Mouse (Mus musculus) embryonic facial prominence, embryonic 14.5 days (tissue): Measurements from ENCODE around the gene Tnfrsf11a. TPM values are rescaled to one million over a fixed set of nuclear protein-coding genes. Genes with fewer than 3 reads are reported as not detected.
"Not testable (repeated sequence)": the region's sequence is repeated elsewhere in the genome, so short reads cannot be mapped to it uniquely, and the experiment has no call there.

Experiments used
- ATAC-seq: fragments of 200-750 bp; cut with Nextera tagmentation; 2 replicates; pipeline ENCODE4 v1.8.0; 2017; ENCODE audit warnings: low read depth, moderate number of reproducible peaks, moderate TSS enrichment
- DNase-seq: peaks from one replicate; pipeline ENCODE4 v3.0.0-alpha.2; 2015; ENCODE audit warnings: low spot score
- H3K27ac ChIP-seq: fragments of 300-500 bp; sonication (generic); replicated peaks from 2 replicates; pipeline ENCODE4 v1.5.1; 2014; ENCODE audit warnings: low read depth, mild to moderate bottlenecking, low read length, moderate library complexity
- H3K27me3 ChIP-seq: fragments of 300-500 bp; sonication (generic); replicated peaks from 2 replicates; pipeline ENCODE4 v1.6.1; 2014; ENCODE audit warnings: low read length; ENCODE audit not compliant: control insufficient read depth, insufficient read depth
- H3K36me3 ChIP-seq: fragments of 300-500 bp; sonication (generic); 2 replicates; pipeline ENCODE4 v1.6.1; 2014; ENCODE audit warnings: low read length, mixed read lengths; ENCODE audit not compliant: control insufficient read depth, insufficient read depth
- H3K4me1 ChIP-seq: fragments of 300-500 bp; sonication (generic); 2 replicates; pipeline ENCODE4 v1.6.1; 2014; ENCODE audit warnings: antibody characterized with exemption, low read length; ENCODE audit not compliant: control insufficient read depth, insufficient read depth
- H3K4me2 ChIP-seq: fragments of 300-500 bp; sonication (generic); 2 replicates; pipeline ENCODE4 v1.6.1; 2014; ENCODE audit warnings: low read depth, mild to moderate bottlenecking, low read length, moderate library complexity, mixed read lengths
- H3K4me3 ChIP-seq: fragments of 300-500 bp; sonication (generic); 2 replicates; pipeline ENCODE4 v1.5.1; 2014; ENCODE audit warnings: low read depth, mild to moderate bottlenecking, low read length
- H3K9ac ChIP-seq: fragments of 300-500 bp; sonication (generic); 2 replicates; pipeline ENCODE4 v1.6.1; 2014; ENCODE audit warnings: low read depth, mild to moderate bottlenecking, low read length, moderate library complexity, mixed read lengths
- H3K9me3 ChIP-seq: fragments of 300-500 bp; sonication (generic); 2 replicates; pipeline ENCODE4 v1.6.1; 2016; ENCODE audit warnings: low read length; ENCODE audit not compliant: control insufficient read depth
- WGBS: fragments of 180-500 bp; shearing (Covaris S2); extraction: QIAGEN DNeasy Blood & Tissue Kit; methylation state at CpG from one replicate; pipeline ENCODE4 v1.1.7; 2014; 5-methylcytosine and 5-hydroxymethylcytosine counted together
- polyA plus RNA-seq: library from polyadenylated mRNA; unstranded; fragments of >200 nt; fragmentation: Nextera tagmentation; extraction: Ambion mirVana; gene quantifications from 2 replicates; pipeline ENCODE4 v1.2.1, GENCODE M21; 2014

Gene Tnfrsf11a
- polyA plus RNA-seq, 1 experiment from 2014 or later: 1.7 TPM

GRCm38 (mm10) chr1:105752196-105752595 lies 28.3 kb upstream of the Tnfrsf11a start:
- no peak for DNase-seq
- no peak overlapping the region for H3K4me2 ChIP-seq
- peaks cover 50% of the 10 kb centered on the region for H3K36me3 ChIP-seq
- no peak overlapping the region for H3K27ac ChIP-seq
- 75% methylated on average over 4 of the region's 4 CpGs for WGBS
- H3K4me1 ChIP-seq: no peaks in the 10 kb centered on the region
- no peak for ATAC-seq
- no peak overlapping the region for H3K4me3 ChIP-seq
- H3K9me3 ChIP-seq: no peaks in the 10 kb centered on the region
- H3K9ac ChIP-seq: no peak overlapping the region
- no peaks in the 10 kb centered on the region for H3K27me3 ChIP-seq

GRCm38 (mm10) chr1:105752944-105753343 lies 27.6 kb upstream of the Tnfrsf11a start:
- H3K4me1 ChIP-seq: no peaks in the 10 kb centered on the region
- no peak overlapping the region for H3K27ac ChIP-seq
- H3K36me3 ChIP-seq: peaks cover 44% of the 10 kb centered on the region
- H3K9ac ChIP-seq: no peak overlapping the region
- H3K4me2 ChIP-seq: no peak overlapping the region
- H3K27me3 ChIP-seq: no peaks in the 10 kb centered on the region
- H3K4me3 ChIP-seq: no peak overlapping the region
- peak; percentile 11 for DNase-seq
- no peak for ATAC-seq
- 87% methylated on average over 1 of the region's 1 CpGs for WGBS
- no peaks in the 10 kb centered on the region for H3K9me3 ChIP-seq

GRCm38 (mm10) chr1:105758798-105759197 lies 21.7 kb upstream of the Tnfrsf11a start:
- H3K27me3 ChIP-seq: no peaks in the 10 kb centered on the region
- 91% methylated on average over 4 of the region's 4 CpGs for WGBS
- no peak overlapping the region for H3K27ac ChIP-seq
- no peaks in the 10 kb centered on the region for H3K9me3 ChIP-seq
- no peaks in the 10 kb centered on the region for H3K36me3 ChIP-seq
- H3K4me1 ChIP-seq: no peaks in the 10 kb centered on the region
- H3K4me3 ChIP-seq: no peak overlapping the region
- ATAC-seq (no peak), DNase-seq (no peak)
- no peak overlapping the region for H3K9ac ChIP-seq
- H3K4me2 ChIP-seq: no peak overlapping the region

GRCm38 (mm10) chr1:105759422-105760165 lies 20.9 kb upstream of the Tnfrsf11a start:
- WGBS: 90% methylated on average over 3 of the region's 3 CpGs
- H3K27ac ChIP-seq: no peak overlapping the region
- no peak for DNase-seq
- H3K9ac ChIP-seq: no peak overlapping the region
- no peak for ATAC-seq
- H3K4me2 ChIP-seq: no peak overlapping the region
- H3K4me3 ChIP-seq: no peak overlapping the region
- H3K27me3 ChIP-seq: no peaks in the 10 kb centered on the region
- no peaks in the 10 kb centered on the region for H3K4me1 ChIP-seq
- no peaks in the 10 kb centered on the region for H3K36me3 ChIP-seq
- H3K9me3 ChIP-seq: no peaks in the 10 kb centered on the region

GRCm38 (mm10) chr1:105765586-105765985 lies 14.9 kb upstream of the Tnfrsf11a start:
- DNase-seq (no peak), ATAC-seq (0 out of 2 replicates have a peak, but pooled peaks have one; percentile 62)
- Histone ChIP-seq H3K27me3 (no peaks in the 10 kb centered on the region), H3K9me3 (no peaks in the 10 kb centered on the region), H3K27ac (no peak overlapping the region), H3K4me1 (no peaks in the 10 kb centered on the region), H3K4me2 (no peak overlapping the region), H3K36me3 (no peaks in the 10 kb centered on the region), H3K4me3 (no peak overlapping the region), H3K9ac (no peak overlapping the region)
- whole genome bisulfite sequencing: 58% methylated on average over 8 of the region's 8 CpGs

GRCm38 (mm10) chr1:105766099-105766498 lies 14.4 kb upstream of the Tnfrsf11a start:
- H3K27ac ChIP-seq, H3K9me3 ChIP-seq, H3K27me3 ChIP-seq, H3K9ac ChIP-seq, ATAC-seq, H3K4me2 ChIP-seq, H3K36me3 ChIP-seq, DNase-seq, H3K4me1 ChIP-seq, H3K4me3 ChIP-seq: not testable (repeated sequence)
- 83% methylated on average over 9 of the region's 9 CpGs for WGBS

GRCm38 (mm10) chr1:105768397-105768796 lies 12.1 kb upstream of the Tnfrsf11a start:
- H3K27ac ChIP-seq: no peak overlapping the region
- WGBS: 83% methylated on average over 2 of the region's 2 CpGs
- DNase-seq: no peak
- no peak overlapping the region for H3K4me3 ChIP-seq
- no peaks in the 10 kb centered on the region for H3K4me1 ChIP-seq
- H3K36me3 ChIP-seq: no peaks in the 10 kb centered on the region
- H3K4me2 ChIP-seq: no peak overlapping the region
- H3K9ac ChIP-seq: no peak overlapping the region
- no peaks in the 10 kb centered on the region for H3K9me3 ChIP-seq
- H3K27me3 ChIP-seq: no peaks in the 10 kb centered on the region
- ATAC-seq: no peak

GRCm38 (mm10) chr1:105770685-105771084 lies 9.8 kb upstream of the Tnfrsf11a start:
- 73% methylated on average over 2 of the region's 2 CpGs for WGBS
- ATAC-seq: no peak

GRCm38 (mm10) chr1:105776426-105776825 lies 4.1 kb upstream of the Tnfrsf11a start:
- Histone ChIP-seq H3K4me2 (no peak overlapping the region), H3K36me3 (no peaks in the 10 kb centered on the region), H3K9me3 (no peaks in the 10 kb centered on the region), H3K4me1 (no peaks in the 10 kb centered on the region), H3K9ac (no peak overlapping the region), H3K4me3 (no peak overlapping the region), H3K27ac (no peak overlapping the region), H3K27me3 (peaks cover 25% of the 10 kb centered on the region)
- ATAC-seq (no peak), DNase-seq (no peak)
- WGBS: 78% methylated on average over 4 of the region's 4 CpGs

More at GRCm38 (mm10) chr1:105770685-105771084, 9.8 kb upstream of the Tnfrsf11a start:
- DNase-seq: no peak
- Histone ChIP-seq H3K9me3 (no peaks in the 10 kb centered on the region), H3K36me3 (no peaks in the 10 kb centered on the region), H3K27ac (no peak overlapping the region), H3K4me2 (no peak overlapping the region), H3K9ac (no peak overlapping the region), H3K4me3 (no peak overlapping the region), H3K27me3 (no peaks in the 10 kb centered on the region), H3K4me1 (no peaks in the 10 kb centered on the region)
